Mouse (Mus musculus): Measurements from ENCODE around the gene Zfand5. TPM values are rescaled to one million over a fixed set of nuclear protein-coding genes. Genes with fewer than 3 reads are reported as not detected.

Gene Zfand5
- polyA plus RNA-seq, 1 experiment from 2014 or later: 131 TPM

- H3K4me3 ChIP-seq (ENCODE audit: low read depth, low read length): peak overlapping the region; percentile 94
- peak overlapping the region; percentile 99 for H3K27ac ChIP-seq (ENCODE audit: low read depth, low read length)
- H3K9me3 ChIP-seq (ENCODE audit: control insufficient read depth, low read length): no peaks in the 10 kb centered on the region
- DNase-seq (ENCODE audit: low spot score): peak; percentile 87
- H3K9ac ChIP-seq (ENCODE audit: low read length): peak overlapping the region; percentile 100
- WGBS: under 1% methylated on average over 62 of the region's 66 CpGs
- H3K36me3 ChIP-seq (ENCODE audit: control insufficient read depth, insufficient read depth, low read length): no peaks in the 10 kb centered on the region
- peaks cover 3% of the 10 kb centered on the region; the same call in 1 of the 2 replicates for H3K4me1 ChIP-seq (replicated peaks; ENCODE audit: control insufficient read depth, insufficient read depth, low read length)
- H3K4me2 ChIP-seq (ENCODE audit: low read depth, low read length, severe bottlenecking): peak overlapping the region; percentile 32; the same call in 1 of the 2 replicates
- ATAC-seq (replicated peaks; ENCODE audit: low FRiP score): peak; percentile 68
- no peaks in the 10 kb centered on the region for H3K27me3 ChIP-seq (ENCODE audit: control insufficient read depth, insufficient read depth, low read length)
Observed at GRCm38 (mm10) chr19:21272655-21273284, 692 bp downstream of the Zfand5 start.

GRCm38 (mm10) chr19:21273440-21273839, 1.4 kb downstream of the Zfand5 start:
- Histone ChIP-seq H3K4me2 (ENCODE audit: low read depth, low read length, severe bottlenecking) (peak overlapping the region; percentile 51), H3K9ac (ENCODE audit: low read length) (peak overlapping the region; percentile 62), H3K27ac (ENCODE audit: low read depth, low read length) (no peak overlapping the region), H3K9me3 (ENCODE audit: control insufficient read depth, low read length) (no peaks in the 10 kb centered on the region), H3K4me3 (ENCODE audit: low read depth, low read length) (peak overlapping the region; percentile 94), H3K36me3 (ENCODE audit: control insufficient read depth, insufficient read depth, low read length) (no peaks in the 10 kb centered on the region), H3K27me3 (ENCODE audit: control insufficient read depth, insufficient read depth, low read length) (no peaks in the 10 kb centered on the region), H3K4me1 (replicated peaks; ENCODE audit: control insufficient read depth, insufficient read depth, low read length) (peaks cover 3% of the 10 kb centered on the region; the same call in 1 of the 2 replicates)
- 2% methylated on average over 4 of the region's 4 CpGs for WGBS
- ATAC-seq (replicated peaks; ENCODE audit: low FRiP score) (no peak), DNase-seq (ENCODE audit: low spot score) (no peak)

GRCm38 (mm10) chr19:21274181-21274591, 2.1 kb downstream of the Zfand5 start:
- H3K27me3 ChIP-seq (ENCODE audit: control insufficient read depth, insufficient read depth, low read length): no peaks in the 10 kb centered on the region
- no peaks in the 10 kb centered on the region for H3K9me3 ChIP-seq (ENCODE audit: control insufficient read depth, low read length)
- H3K9ac ChIP-seq (ENCODE audit: low read length): peak overlapping the region; percentile 62; the same call in 1 of the 2 replicates
- H3K4me3 ChIP-seq (ENCODE audit: low read depth, low read length): peak overlapping the region; percentile 94
- H3K4me1 ChIP-seq (replicated peaks; ENCODE audit: control insufficient read depth, insufficient read depth, low read length): peaks cover 3% of the 10 kb centered on the region; the same call in 1 of the 2 replicates
- no peak for ATAC-seq (replicated peaks; ENCODE audit: low FRiP score)
- peak overlapping the region; percentile 51 for H3K4me2 ChIP-seq (ENCODE audit: low read depth, low read length, severe bottlenecking)
- H3K27ac ChIP-seq (ENCODE audit: low read depth, low read length): no peak overlapping the region
- no peaks in the 10 kb centered on the region for H3K36me3 ChIP-seq (ENCODE audit: control insufficient read depth, insufficient read depth, low read length)
- WGBS: 0% methylated on average over 2 of the region's 2 CpGs
- peak; percentile 60 for DNase-seq (ENCODE audit: low spot score)

- H3K9ac ChIP-seq (ENCODE audit: low read length): no peak overlapping the region; the same call in 1 of the 2 replicates
- H3K9me3 ChIP-seq (ENCODE audit: control insufficient read depth, low read length): no peaks in the 10 kb centered on the region
- 54% methylated on average over 3 of the region's 3 CpGs for WGBS
- no peak overlapping the region for H3K27ac ChIP-seq (ENCODE audit: low read depth, low read length)
- peaks cover 3% of the 10 kb centered on the region; the same call in 1 of the 2 replicates for H3K4me1 ChIP-seq (replicated peaks; ENCODE audit: control insufficient read depth, insufficient read depth, low read length)
- H3K36me3 ChIP-seq (ENCODE audit: control insufficient read depth, insufficient read depth, low read length): no peaks in the 10 kb centered on the region; the same call in 1 of the 2 replicates
- peak overlapping the region; percentile 94 for H3K4me3 ChIP-seq (ENCODE audit: low read depth, low read length)
- H3K4me2 ChIP-seq (ENCODE audit: low read depth, low read length, severe bottlenecking): peak overlapping the region; percentile 51
- no peak for DNase-seq (ENCODE audit: low spot score)
- no peak for ATAC-seq (replicated peaks; ENCODE audit: low FRiP score)
- H3K27me3 ChIP-seq (ENCODE audit: control insufficient read depth, insufficient read depth, low read length): no peaks in the 10 kb centered on the region
Observed at GRCm38 (mm10) chr19:21274714-21275113, 2.6 kb downstream of the Zfand5 start.

GRCm38 (mm10) chr19:21276317-21276716, 4.2 kb downstream of the Zfand5 start:
- Histone ChIP-seq H3K4me2 (ENCODE audit: low read depth, low read length, severe bottlenecking) (no peak overlapping the region), H3K9me3 (ENCODE audit: control insufficient read depth, low read length) (no peaks in the 10 kb centered on the region), H3K36me3 (ENCODE audit: control insufficient read depth, insufficient read depth, low read length) (no peaks in the 10 kb centered on the region; the same call in 1 of the 2 replicates), H3K4me1 (replicated peaks; ENCODE audit: control insufficient read depth, insufficient read depth, low read length) (peaks cover under 1% of the 10 kb centered on the region; the same call in 1 of the 2 replicates), H3K4me3 (ENCODE audit: low read depth, low read length) (no peak overlapping the region), H3K27ac (ENCODE audit: low read depth, low read length) (no peak overlapping the region), H3K9ac (ENCODE audit: low read length) (no peak overlapping the region), H3K27me3 (ENCODE audit: control insufficient read depth, insufficient read depth, low read length) (no peaks in the 10 kb centered on the region)
- no peak for ATAC-seq (replicated peaks; ENCODE audit: low FRiP score)
- DNase-seq (ENCODE audit: low spot score): no peak

GRCm38 (mm10) chr19:21286421-21287097, 14.5 kb downstream of the Zfand5 start:
- WGBS: 86% methylated on average over 3 of the region's 3 CpGs
- Histone ChIP-seq H3K4me3 (ENCODE audit: low read depth, low read length) (no peak overlapping the region), H3K4me2 (ENCODE audit: low read depth, low read length, severe bottlenecking) (no peak overlapping the region), H3K9ac (ENCODE audit: low read length) (no peak overlapping the region), H3K36me3 (ENCODE audit: control insufficient read depth, insufficient read depth, low read length) (no peaks in the 10 kb centered on the region; the same call in 1 of the 2 replicates), H3K4me1 (replicated peaks; ENCODE audit: control insufficient read depth, insufficient read depth, low read length) (no peaks in the 10 kb centered on the region), H3K9me3 (ENCODE audit: control insufficient read depth, low read length) (no peaks in the 10 kb centered on the region), H3K27me3 (ENCODE audit: control insufficient read depth, insufficient read depth, low read length) (no peaks in the 10 kb centered on the region), H3K27ac (ENCODE audit: low read depth, low read length) (no peak overlapping the region)
- DNase-seq (ENCODE audit: low spot score): no peak
- no peak for ATAC-seq (replicated peaks; ENCODE audit: low FRiP score)

GRCm38 (mm10) chr19:21297411-21297810, 25.3 kb downstream of the Zfand5 start:
- no peak for DNase-seq (ENCODE audit: low spot score)
- Histone ChIP-seq H3K27ac (ENCODE audit: low read depth, low read length) (no peak overlapping the region), H3K9ac (ENCODE audit: low read length) (no peak overlapping the region), H3K9me3 (ENCODE audit: control insufficient read depth, low read length) (no peaks in the 10 kb centered on the region), H3K27me3 (ENCODE audit: control insufficient read depth, insufficient read depth, low read length) (no peaks in the 10 kb centered on the region), H3K36me3 (ENCODE audit: control insufficient read depth, insufficient read depth, low read length) (no peaks in the 10 kb centered on the region), H3K4me1 (replicated peaks; ENCODE audit: control insufficient read depth, insufficient read depth, low read length) (no peaks in the 10 kb centered on the region), H3K4me3 (ENCODE audit: low read depth, low read length) (no peak overlapping the region), H3K4me2 (ENCODE audit: low read depth, low read length, severe bottlenecking) (no peak overlapping the region)
- 97% methylated on average over 4 of the region's 4 CpGs for WGBS
- no peak for ATAC-seq (replicated peaks; ENCODE audit: low FRiP score)

- Histone ChIP-seq H3K36me3 (ENCODE audit: control insufficient read depth, insufficient read depth, low read length) (no peaks in the 10 kb centered on the region), H3K27ac (ENCODE audit: low read depth, low read length) (no peak overlapping the region), H3K4me3 (ENCODE audit: low read depth, low read length) (no peak overlapping the region), H3K9me3 (ENCODE audit: control insufficient read depth, low read length) (no peaks in the 10 kb centered on the region), H3K9ac (ENCODE audit: low read length) (no peak overlapping the region), H3K4me2 (ENCODE audit: low read depth, low read length, severe bottlenecking) (no peak overlapping the region), H3K4me1 (replicated peaks; ENCODE audit: control insufficient read depth, insufficient read depth, low read length) (no peaks in the 10 kb centered on the region), H3K27me3 (ENCODE audit: control insufficient read depth, insufficient read depth, low read length) (no peaks in the 10 kb centered on the region)
- WGBS: 73% methylated on average over 3 of the region's 3 CpGs
- no peak for DNase-seq (ENCODE audit: low spot score)
- no peak for ATAC-seq (replicated peaks; ENCODE audit: low FRiP score)
Observed at GRCm38 (mm10) chr19:21301787-21302186, 29.7 kb downstream of the Zfand5 start.

Measured in forebrain, embryonic 11.5 days (tissue).